In genomic region chr1:62465536-62465935, GRCm38 (mm10) we compare ENCODE assay signal across 22 mouse cellular contexts.
DNase-seq lines count a peak whose midpoint lies in the region; ATAC-seq and TF ChIP-seq lines count a peak whose summit lies in the region.
"Had no signal": no experiment of that assay in that cellular context is flagged by ENCODE, and none has a peak within 500 bp of the region (broad histone marks: within the 10 kb centered on the region; RNA-seq: fewer than 3 reads in every experiment).

No protein-coding gene starts in this region.

- H3K36me3 ChIP-seq in heart, embryonic 12.5 days: no peaks in the 10 kb centered on the region
- no peaks in the 10 kb centered on the region for H3K36me3 ChIP-seq in heart, adult 2 months (ENCODE audit: control insufficient read depth, insufficient read depth, low read length)
- H3K36me3 ChIP-seq in liver, adult 2 months (ENCODE audit: control insufficient read depth, insufficient read depth, low read length): no peaks in the 10 kb centered on the region
- H3K36me3 ChIP-seq in stomach, postnatal 0 days (ENCODE audit: control insufficient read depth, insufficient read depth, low read length): no peaks in the 10 kb centered on the region
- H3K36me3 ChIP-seq: forebrain, embryonic 12.5 days; G1E had no signal

- no peak for TF ChIP-seq CTCF in heart, adult 2 months (IDR thresholded peaks at IDR 0.05)
- no peak for TF ChIP-seq CTCF in liver, adult 2 months (IDR thresholded peaks at IDR 0.05; ENCODE audit: low read depth, low read length)
- no peak for TF ChIP-seq CTCF in stomach, postnatal 0 days (IDR thresholded peaks at IDR 0.05; ENCODE audit: low read depth)

- TF ChIP-seq POLR2A in heart, adult 2 months (IDR thresholded peaks at IDR 0.05; ENCODE audit: insufficient read depth, low read depth, low read length): no peak
- TF ChIP-seq POLR2A in liver, adult 2 months (IDR thresholded peaks at IDR 0.05; ENCODE audit: extremely low read depth, insufficient read depth, low read length): no peak

- DNase-seq in heart, adult 2 months: no peak
- DNase-seq in liver, adult 2 months (ENCODE audit: extremely low read depth, low read depth, low spot score): peak; percentile 83
- DNase-seq in liver: no peak
- peak; percentile 25 for DNase-seq in lung, postnatal 36 days
- DNase-seq in stomach, postnatal 0 days (ENCODE audit: low spot score): peak; percentile 28
- DNase-seq in gastrocnemius, adult 8-10 months (ENCODE audit: low spot score in 2 of 2): no peak
- DNase-seq: adrenal gland, postnatal 36 days; cerebellum, adult 11-12 months; cerebellum, postnatal 36 days; gastrocnemius, postnatal 10 days; heart, postnatal 36 days; kidney, adult 18-20 months; kidney, postnatal 14 days; left cerebral cortex, postnatal 4 days; thymus, postnatal 25 days had no signal

- 0 out of 2 replicates have a peak, but pooled peaks have one; percentile 48 for ATAC-seq in heart, embryonic 12.5 days (ENCODE audit: insufficient number of reproducible peaks, low FRiP score)
- ATAC-seq in stomach, postnatal 0 days (ENCODE audit: low FRiP score, low TSS enrichment): peak; percentile 61; the same call in 1 of the 2 replicates
- ATAC-seq: activated CD4-positive, CD25-positive, alpha-beta regulatory T cell, adult 4 months; hindbrain, embryonic 16.5 days had no signal

- TF ChIP-seq EP300 in heart, adult 2 months (IDR thresholded peaks at IDR 0.05; ENCODE audit: insufficient read depth, low read depth, low read length): no peak
- TF ChIP-seq EP300 in stomach, postnatal 0 days (optimal IDR thresholded peaks at IDR 0.05): no peak

- no peaks in the 10 kb centered on the region for H3K9me3 ChIP-seq in heart, embryonic 12.5 days (replicated peaks)
- H3K9me3 ChIP-seq in stomach, postnatal 0 days (ENCODE audit: control insufficient read depth, low read length): no peaks in the 10 kb centered on the region
- H3K9me3 ChIP-seq: forebrain, embryonic 12.5 days; G1E had no signal

- no peak overlapping the region for H3K4me2 ChIP-seq in heart, embryonic 12.5 days
- H3K4me2 ChIP-seq in stomach, postnatal 0 days (replicated peaks; ENCODE audit: low read depth): peak overlapping the region; percentile 37
- H3K4me2 ChIP-seq: forebrain, embryonic 12.5 days; liver, embryonic 11.5 days had no signal

- H3K4me3 ChIP-seq in heart, embryonic 12.5 days: no peak overlapping the region
- no peak overlapping the region for H3K4me3 ChIP-seq in heart, adult 2 months
- H3K4me3 ChIP-seq in liver, adult 2 months (ENCODE audit: insufficient read depth, low read depth, low read length): no peak overlapping the region
- H3K4me3 ChIP-seq in stomach, postnatal 0 days (ENCODE audit: low read depth, low read length): no peak overlapping the region
- H3K4me3 ChIP-seq: forebrain, embryonic 12.5 days; layer of hippocampus, adult 2 months had no signal

- intact Hi-C loops in heart, adult 2 months (cut with DNase I): no loop called here

- H3K79me2 ChIP-seq in heart, adult 2 months (replicated peaks; ENCODE audit: control insufficient read depth, insufficient read depth, low read length): no peaks in the 10 kb centered on the region
- H3K79me2 ChIP-seq in liver, adult 2 months (ENCODE audit: control insufficient read depth, insufficient read depth, low read length): no peaks in the 10 kb centered on the region

- H3K4me1 ChIP-seq in heart, embryonic 12.5 days (replicated peaks): peaks cover 3% of the 10 kb centered on the region; the same call in 1 of the 2 replicates
- peaks cover 1% of the 10 kb centered on the region; the same call in 1 of the 2 replicates for H3K4me1 ChIP-seq in heart, adult 2 months (ENCODE audit: control insufficient read depth, insufficient read depth, low read length)
- H3K4me1 ChIP-seq in liver, adult 2 months (ENCODE audit: control insufficient read depth, insufficient read depth, low read length): peaks cover 9% of the 10 kb centered on the region
- peaks cover 3% of the 10 kb centered on the region; the same call in 1 of the 2 replicates for H3K4me1 ChIP-seq in stomach, postnatal 0 days (replicated peaks; ENCODE audit: control insufficient read depth, insufficient read depth)

- H3K27ac ChIP-seq in heart, embryonic 12.5 days (ENCODE audit: poor library complexity, severe bottlenecking): no peak overlapping the region
- H3K27ac ChIP-seq in heart, adult 2 months: no peak overlapping the region
- no peak overlapping the region for H3K27ac ChIP-seq in liver, adult 2 months (replicated peaks; ENCODE audit: insufficient read depth, low read depth, low read length)
- no peak overlapping the region for H3K27ac ChIP-seq in stomach, postnatal 0 days (replicated peaks)
- H3K27ac ChIP-seq: forebrain, embryonic 12.5 days; layer of hippocampus, adult 2 months had no signal

- H3K9ac ChIP-seq in heart, embryonic 12.5 days: no peak overlapping the region
- H3K9ac ChIP-seq in heart, adult 2 months (ENCODE audit: low read depth, low read length): no peak overlapping the region
- no peak overlapping the region for H3K9ac ChIP-seq in liver, adult 2 months (ENCODE audit: low read depth, low read length)
- no peak overlapping the region for H3K9ac ChIP-seq in stomach, postnatal 0 days (ENCODE audit: low read length)
- H3K9ac ChIP-seq: forebrain, embryonic 12.5 days had no signal

- 56% methylated on average over 8 of the region's 8 CpGs for WGBS in heart, embryonic 12.5 days
- WGBS in heart, adult 2 months: 49% methylated on average over 8 of the region's 8 CpGs
- WGBS in liver, adult 2 months: 33% methylated on average over 8 of the region's 8 CpGs
- WGBS in stomach, postnatal 0 days: 43% methylated on average over 8 of the region's 8 CpGs

- H3K27me3 ChIP-seq in heart, embryonic 12.5 days (replicated peaks): no peaks in the 10 kb centered on the region
- H3K27me3 ChIP-seq in heart, adult 2 months (ENCODE audit: control insufficient read depth, insufficient read depth, low read length): no peaks in the 10 kb centered on the region
- H3K27me3 ChIP-seq in liver, adult 2 months (ENCODE audit: control insufficient read depth, insufficient read depth, low read length): no peaks in the 10 kb centered on the region
- no peaks in the 10 kb centered on the region for H3K27me3 ChIP-seq in stomach, postnatal 0 days (ENCODE audit: control insufficient read depth, insufficient read depth, low read length)
- H3K27me3 ChIP-seq: forebrain, embryonic 12.5 days had no signal

Comparison
In these comparisons a context has a peak if more than half of its experiments do, and no peak if none do; other contexts are left out.
1. DNase-seq: peak in liver, adult 2 months (single experiment), lung, postnatal 36 days (single experiment) and stomach, postnatal 0 days (single experiment); none in heart, adult 2 months (0 of 2), liver (single experiment) and gastrocnemius, adult 8-10 months (0 of 2).